In the genomic region with DNA sequence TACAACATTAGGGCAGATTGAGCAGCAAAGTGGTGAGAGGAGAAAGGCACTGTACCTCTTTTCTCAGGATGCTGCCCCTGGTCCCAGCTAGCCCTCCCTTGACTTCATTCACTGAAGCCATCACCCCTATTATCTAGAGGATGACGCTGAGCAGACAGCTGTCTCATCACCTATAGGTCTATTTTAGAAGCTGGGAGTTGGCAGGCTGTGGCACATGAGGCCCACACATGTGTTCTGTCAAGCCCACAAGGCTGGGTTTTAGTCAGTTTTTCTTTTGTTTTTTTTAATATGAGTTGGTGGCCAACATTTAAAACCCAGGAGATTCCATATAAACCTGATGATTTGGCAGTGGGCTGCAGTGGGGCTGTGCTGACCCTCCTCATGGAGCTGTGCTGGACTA, we compare ENCODE assay signal across 12 mouse cellular contexts.
DNase-seq lines count a peak whose midpoint lies in the region; ATAC-seq and TF ChIP-seq lines count a peak whose summit lies in the region.
"Had no signal": no experiment of that assay in that cellular context is flagged by ENCODE, and none has a peak within 500 bp of the region (broad histone marks: within the 10 kb centered on the region; RNA-seq: fewer than 3 reads in every experiment).

No protein-coding gene starts in this region.

- H3K4me1 ChIP-seq in heart, embryonic 12.5 days (replicated peaks) = peaks cover 43% of the 10 kb centered on the region
- peaks cover 19% of the 10 kb centered on the region for H3K4me1 ChIP-seq in brown adipose tissue, adult 24 weeks (ENCODE audit: control insufficient read depth, insufficient read depth, insufficient read length, low read length)

- TF ChIP-seq CTCF in layer of hippocampus, adult 2 months (conservative IDR thresholded peaks at IDR 0.05) = no peak

- H3K9ac ChIP-seq in heart, embryonic 12.5 days = no peak overlapping the region
- H3K9ac ChIP-seq: liver, embryonic 13.5 days had no signal

- no peak overlapping the region for H3K4me3 ChIP-seq in heart, embryonic 12.5 days
- H3K4me3 ChIP-seq in layer of hippocampus, adult 2 months = no peak overlapping the region
- no peak overlapping the region for H3K4me3 ChIP-seq in brown adipose tissue, adult 24 weeks (ENCODE audit: insufficient read depth, low read depth, low read length)
- H3K4me3 ChIP-seq: liver, embryonic 13.5 days had no signal

- DNase-seq in heart, postnatal 25 days (ENCODE audit: low spot score) = no peak
- DNase-seq in layer of hippocampus, adult 2 months (ENCODE audit: low spot score in 2 of 2) = peak; percentile 42 to 46
- DNase-seq in layer of hippocampus, postnatal 25 days (ENCODE audit: extremely low spot score in 1 of 2, low spot score in 1 of 2) = no peak
- peak; percentile 25 to 42 for DNase-seq in left cerebral cortex, postnatal 14 days (ENCODE audit: low spot score in 2 of 2)
- no peak for DNase-seq in thymus, postnatal 0 days (ENCODE audit: low spot score)
- DNase-seq: cerebellum, adult 11 months; gastrocnemius, postnatal 36 days; liver, embryonic 13.5 days had no signal

- H3K27ac ChIP-seq in heart, embryonic 12.5 days (ENCODE audit: poor library complexity, severe bottlenecking) = no peak overlapping the region
- peak overlapping the region; percentile 63 for H3K27ac ChIP-seq in layer of hippocampus, adult 2 months
- H3K27ac ChIP-seq in brown adipose tissue, adult 24 weeks (replicated peaks; ENCODE audit: low read depth, low read length) = peak overlapping the region; percentile 76
- H3K27ac ChIP-seq: liver, embryonic 13.5 days; macrophage had no signal

- WGBS in heart, embryonic 12.5 days = 24% methylated on average over 1 of the region's 1 CpGs

- H3K27me3 ChIP-seq in heart, embryonic 12.5 days (replicated peaks) = no peaks in the 10 kb centered on the region
- H3K27me3 ChIP-seq: liver, embryonic 13.5 days had no signal

- ATAC-seq in heart, embryonic 12.5 days (ENCODE audit: insufficient number of reproducible peaks, low FRiP score) = 0 out of 2 replicates have a peak, but pooled peaks have one; percentile 38
- ATAC-seq in megakaryocyte-erythroid progenitor cell, adult 5-6 weeks (replicated peaks; ENCODE audit: low FRiP score, low TSS enrichment, poor library complexity, severe bottlenecking) = no peak

- intact Hi-C loops in heart, postnatal 25 days (cut with DNase I) = loop anchor here (5.0 to 10.0 kb wide), 2 partner anchors 40 to 288 kb away; no protein-coding TSS in a partner anchor
- intact Hi-C loops in left cerebral cortex, postnatal 14 days (cut with DNase I) = no loop called here

- no peak overlapping the region for H3K4me2 ChIP-seq in heart, embryonic 12.5 days
- H3K4me2 ChIP-seq: liver, embryonic 13.5 days had no signal

- H3K9me3 ChIP-seq in heart, embryonic 12.5 days (replicated peaks) = no peaks in the 10 kb centered on the region
- H3K9me3 ChIP-seq: liver, embryonic 13.5 days had no signal

- peaks cover 50% of the 10 kb centered on the region for H3K36me3 ChIP-seq in heart, embryonic 12.5 days

Comparison
In these comparisons a context has a peak if more than half of its experiments do, and no peak if none do; other contexts are left out.
1. DNase-seq: peak in layer of hippocampus, adult 2 months (2 of 2) and left cerebral cortex, postnatal 14 days (2 of 2); none in heart, postnatal 25 days (single experiment), layer of hippocampus, postnatal 25 days (0 of 2) and thymus, postnatal 0 days (single experiment).